Mouse (Mus musculus) embryonic facial prominence, embryonic 14.5 days (tissue): ENCODE results near the gene Fahd1. TPM values are rescaled to one million over a fixed set of nuclear protein-coding genes. Genes with fewer than 3 reads are reported as not detected.

Source experiments
- ATAC-seq: fragments of 200-750 bp; cut with Nextera tagmentation; 2 replicates; pipeline ENCODE4 v1.8.0; 2017; ENCODE audit warnings: low read depth, moderate number of reproducible peaks, moderate TSS enrichment
- DNase-seq: peaks from one replicate; pipeline ENCODE4 v3.0.0-alpha.2; 2015; ENCODE audit warnings: low spot score
- H3K27ac ChIP-seq: fragments of 300-500 bp; sonication (generic); replicated peaks from 2 replicates; pipeline ENCODE4 v1.5.1; 2014; ENCODE audit warnings: low read depth, mild to moderate bottlenecking, low read length, moderate library complexity
- H3K27me3 ChIP-seq: fragments of 300-500 bp; sonication (generic); replicated peaks from 2 replicates; pipeline ENCODE4 v1.6.1; 2014; ENCODE audit warnings: low read length; ENCODE audit not compliant: control insufficient read depth, insufficient read depth
- H3K36me3 ChIP-seq: fragments of 300-500 bp; sonication (generic); 2 replicates; pipeline ENCODE4 v1.6.1; 2014; ENCODE audit warnings: low read length, mixed read lengths; ENCODE audit not compliant: control insufficient read depth, insufficient read depth
- H3K4me1 ChIP-seq: fragments of 300-500 bp; sonication (generic); 2 replicates; pipeline ENCODE4 v1.6.1; 2014; ENCODE audit warnings: antibody characterized with exemption, low read length; ENCODE audit not compliant: control insufficient read depth, insufficient read depth
- H3K4me2 ChIP-seq: fragments of 300-500 bp; sonication (generic); 2 replicates; pipeline ENCODE4 v1.6.1; 2014; ENCODE audit warnings: low read depth, mild to moderate bottlenecking, low read length, moderate library complexity, mixed read lengths
- H3K4me3 ChIP-seq: fragments of 300-500 bp; sonication (generic); 2 replicates; pipeline ENCODE4 v1.5.1; 2014; ENCODE audit warnings: low read depth, mild to moderate bottlenecking, low read length
- H3K9ac ChIP-seq: fragments of 300-500 bp; sonication (generic); 2 replicates; pipeline ENCODE4 v1.6.1; 2014; ENCODE audit warnings: low read depth, mild to moderate bottlenecking, low read length, moderate library complexity, mixed read lengths
- H3K9me3 ChIP-seq: fragments of 300-500 bp; sonication (generic); 2 replicates; pipeline ENCODE4 v1.6.1; 2016; ENCODE audit warnings: low read length; ENCODE audit not compliant: control insufficient read depth
- WGBS: fragments of 180-500 bp; shearing (Covaris S2); extraction: QIAGEN DNeasy Blood & Tissue Kit; methylation state at CpG from one replicate; pipeline ENCODE4 v1.1.7; 2014; 5-methylcytosine and 5-hydroxymethylcytosine counted together
- polyA plus RNA-seq: library from polyadenylated mRNA; unstranded; fragments of >200 nt; fragmentation: Nextera tagmentation; extraction: Ambion mirVana; gene quantifications from 2 replicates; pipeline ENCODE4 v1.2.1, GENCODE M21; 2014

Fahd1 gene
- polyA plus RNA-seq, 1 experiment from 2014 or later = 16.2 TPM

DNA sequence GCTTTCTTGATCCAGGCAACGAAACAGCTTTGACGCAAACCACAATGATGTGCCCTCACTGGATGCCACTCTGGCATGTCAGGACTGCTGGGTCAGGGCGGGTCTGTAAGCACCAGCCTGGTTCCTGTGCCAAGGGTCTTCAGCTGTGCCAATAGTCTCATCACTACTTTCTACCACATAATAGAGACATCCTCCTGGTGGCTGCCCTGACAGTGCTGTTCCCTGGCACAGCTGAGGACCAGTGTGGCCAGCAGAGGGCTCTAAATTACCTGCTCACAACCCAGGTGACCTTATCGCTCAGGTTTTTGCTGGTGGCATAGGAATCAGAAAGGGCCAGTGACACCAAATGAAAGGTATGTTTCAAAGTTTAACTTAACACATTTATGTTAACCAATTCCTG is 9.0 kb downstream of the Fahd1 start:
- H3K9me3 ChIP-seq = no peaks in the 10 kb centered on the region
- H3K9ac ChIP-seq = no peak overlapping the region
- no peaks in the 10 kb centered on the region for H3K27me3 ChIP-seq
- DNase-seq = peak; percentile 6
- H3K36me3 ChIP-seq = no peaks in the 10 kb centered on the region
- ATAC-seq = no peak
- no peaks in the 10 kb centered on the region for H3K4me1 ChIP-seq
- WGBS = 48% methylated on average over 4 of the region's 4 CpGs
- no peak overlapping the region for H3K4me3 ChIP-seq
- H3K27ac ChIP-seq = no peak overlapping the region
- H3K4me2 ChIP-seq = no peak overlapping the region

DNA sequence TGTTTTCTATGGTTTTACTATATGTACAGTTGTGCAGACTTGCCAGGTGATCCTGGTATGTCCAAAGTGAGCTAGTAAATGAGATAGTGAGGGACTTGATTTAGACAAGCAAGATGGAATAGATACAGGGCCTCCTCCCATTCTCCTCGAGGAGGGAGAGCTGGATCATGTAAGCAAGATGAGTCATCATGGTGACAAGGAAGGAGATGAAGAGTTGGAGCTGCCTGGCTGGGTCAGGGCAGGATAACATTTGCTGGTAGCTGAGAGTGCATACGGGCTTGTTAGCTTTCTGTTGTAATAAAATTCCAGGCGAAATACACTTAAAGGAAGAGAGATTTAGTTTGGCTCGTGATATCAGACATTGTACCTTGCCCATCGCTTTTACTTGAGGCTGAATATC is 9.8 kb downstream of the Fahd1 start:
- WGBS = 62% methylated on average over 5 of the region's 5 CpGs
- Histone ChIP-seq H3K36me3 (no peaks in the 10 kb centered on the region), H3K27me3 (no peaks in the 10 kb centered on the region), H3K4me1 (no peaks in the 10 kb centered on the region), H3K4me2 (no peak overlapping the region), H3K4me3 (no peak overlapping the region), H3K9ac (no peak overlapping the region), H3K27ac (no peak overlapping the region), H3K9me3 (no peaks in the 10 kb centered on the region)
- DNase-seq (no peak), ATAC-seq (no peak)

DNA sequence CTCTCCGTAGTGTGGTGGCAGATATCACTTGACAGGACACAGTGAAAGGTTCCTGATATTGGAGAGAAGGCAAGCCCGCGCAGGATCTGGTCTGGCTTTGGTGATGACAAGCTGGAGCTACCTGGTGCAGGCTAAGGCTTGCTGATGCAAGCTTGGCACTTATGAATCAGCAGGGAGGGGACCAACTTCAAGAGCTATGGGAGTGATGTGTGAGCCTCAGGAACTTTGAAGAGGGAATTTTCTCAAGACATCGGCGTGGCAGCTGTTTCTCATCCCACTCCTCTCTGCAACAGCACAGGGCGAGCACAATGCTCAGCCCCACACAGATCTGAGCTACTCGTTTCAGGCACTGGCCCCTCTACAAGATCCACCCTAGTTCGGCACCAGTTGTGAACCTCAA is 10.3 kb downstream of the Fahd1 start, which contains the start of gene Hagh:
Gene Hagh (plus strand): TSS at position 302 of the 400 bp plus-strand sequence.
- Histone ChIP-seq H3K4me3 (no peak within 1 kb of the TSS), H3K4me2 (no peak within 1 kb of the TSS), H3K4me1 (no peaks in the 10 kb centered on the region), H3K27ac (no peak within 1 kb of the TSS), H3K9ac (no peak within 1 kb of the TSS), H3K9me3 (no peaks in the 10 kb centered on the region), H3K36me3 (no peaks in the 10 kb centered on the region), H3K27me3 (no peaks in the 10 kb centered on the region)
- ATAC-seq (peak; percentile 47; the same call in 1 of the 2 replicates), DNase-seq (peak; percentile 50)
- 60% methylated on average over 8 of the region's 8 CpGs for WGBS

DNA sequence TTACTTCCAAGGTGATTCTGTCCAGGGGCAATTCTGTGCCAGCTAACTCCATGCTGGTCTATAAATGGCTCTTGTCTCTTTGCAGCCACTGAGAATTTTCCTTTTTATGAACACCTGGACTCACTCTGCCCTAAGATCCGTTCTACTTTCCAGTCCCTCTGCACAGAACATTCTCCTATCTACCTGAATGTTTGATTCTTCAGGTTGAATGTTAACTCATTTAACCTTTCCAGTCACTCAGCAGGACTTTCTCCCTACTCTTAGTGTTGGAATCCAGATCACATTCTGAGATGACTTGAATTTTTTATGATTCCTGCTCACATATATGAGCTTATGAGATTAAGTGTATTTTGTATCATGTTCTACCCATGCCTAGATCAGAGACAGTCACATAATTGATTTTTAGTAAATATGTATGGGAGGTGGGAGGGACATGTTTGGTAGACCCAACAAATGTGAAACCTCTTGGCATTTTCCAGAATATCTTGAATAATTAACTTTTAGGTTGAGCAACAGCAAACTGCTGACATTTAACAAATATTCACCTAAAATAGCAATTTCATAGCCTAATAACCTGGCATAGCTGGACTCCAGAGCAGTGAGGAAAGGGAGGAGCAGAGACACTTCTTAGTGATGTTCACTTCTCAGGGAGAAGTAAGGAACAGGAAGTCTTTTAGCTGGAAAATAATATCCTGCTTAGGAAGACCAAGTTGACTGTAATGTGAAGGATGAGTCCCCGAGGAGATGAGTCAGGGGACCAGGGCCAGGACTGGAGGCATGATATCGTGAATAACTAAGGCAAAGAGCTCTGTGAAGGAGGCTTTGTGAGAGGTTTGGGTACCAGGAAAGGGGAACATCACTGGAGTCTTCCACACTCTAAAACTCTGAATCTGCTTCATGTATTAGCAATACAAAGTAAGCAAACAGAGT is 28.5 kb downstream of the Fahd1 start:
- no peaks in the 10 kb centered on the region for H3K36me3 ChIP-seq
- no peaks in the 10 kb centered on the region for H3K4me1 ChIP-seq
- no peak overlapping the region for H3K4me2 ChIP-seq
- no peaks in the 10 kb centered on the region for H3K9me3 ChIP-seq
- no peak for ATAC-seq
- peaks cover 4% of the 10 kb centered on the region; the same call in 1 of the 2 replicates for H3K27me3 ChIP-seq
- H3K27ac ChIP-seq = no peak overlapping the region
- H3K9ac ChIP-seq = no peak overlapping the region
- WGBS = 41% methylated on average over 3 of the region's 3 CpGs
- H3K4me3 ChIP-seq = no peak overlapping the region
- DNase-seq = no peak

GRCm38 (mm10) chr17:24819469-24819868 is 30.7 kb downstream of the Fahd1 start:
- Histone ChIP-seq H3K4me1 (no peaks in the 10 kb centered on the region), H3K27ac (no peak overlapping the region), H3K36me3 (no peaks in the 10 kb centered on the region), H3K27me3 (no peaks in the 10 kb centered on the region; the same call in 1 of the 2 replicates), H3K9ac (no peak overlapping the region), H3K4me3 (no peak overlapping the region), H3K4me2 (no peak overlapping the region), H3K9me3 (no peaks in the 10 kb centered on the region)
- DNase-seq (no peak), ATAC-seq (no peak)
- 61% methylated on average over 2 of the region's 2 CpGs for WGBS

DNA sequence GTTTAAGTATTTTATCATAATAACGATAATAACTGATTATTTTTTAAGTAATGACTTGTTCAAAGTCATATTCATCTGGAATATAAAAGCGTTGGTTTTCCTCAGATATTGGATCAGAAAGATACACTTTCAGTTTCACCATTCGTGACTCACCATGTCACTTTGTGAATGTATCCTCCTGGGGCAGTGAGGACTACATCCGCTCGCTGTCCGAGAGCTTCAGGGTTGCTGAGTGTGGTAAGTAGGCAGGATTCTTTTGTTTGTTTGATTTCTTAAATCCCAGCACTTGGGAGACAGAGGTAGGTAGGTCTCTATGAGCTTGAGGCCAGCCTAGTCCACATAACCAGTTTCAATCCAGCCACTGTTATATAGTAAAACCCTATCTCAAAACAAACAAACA is 32.0 kb downstream of the Fahd1 start:
- no peaks in the 10 kb centered on the region for H3K36me3 ChIP-seq
- H3K27me3 ChIP-seq = no peaks in the 10 kb centered on the region; the same call in 1 of the 2 replicates
- no peak for DNase-seq
- no peak overlapping the region for H3K4me2 ChIP-seq
- no peak overlapping the region for H3K27ac ChIP-seq
- H3K9ac ChIP-seq = no peak overlapping the region; the same call in 1 of the 2 replicates
- no peaks in the 10 kb centered on the region for H3K9me3 ChIP-seq
- ATAC-seq = no peak
- no peak overlapping the region for H3K4me3 ChIP-seq
- no peaks in the 10 kb centered on the region for H3K4me1 ChIP-seq
- 45% methylated on average over 6 of the region's 6 CpGs for WGBS

- peak; percentile 34 for DNase-seq
- Histone ChIP-seq H3K4me2 (no peak overlapping the region), H3K27ac (no peak overlapping the region), H3K36me3 (no peaks in the 10 kb centered on the region), H3K9ac (no peak overlapping the region), H3K27me3 (no peaks in the 10 kb centered on the region; the same call in 1 of the 2 replicates), H3K9me3 (no peaks in the 10 kb centered on the region), H3K4me1 (no peaks in the 10 kb centered on the region), H3K4me3 (no peak overlapping the region)
- ATAC-seq = no peak
- 27% methylated on average over 1 of the region's 1 CpGs for WGBS
These were observed 32.7 kb downstream of the Fahd1 start for GRCm38 (mm10) chr17:24817503-24817902.

DNA sequence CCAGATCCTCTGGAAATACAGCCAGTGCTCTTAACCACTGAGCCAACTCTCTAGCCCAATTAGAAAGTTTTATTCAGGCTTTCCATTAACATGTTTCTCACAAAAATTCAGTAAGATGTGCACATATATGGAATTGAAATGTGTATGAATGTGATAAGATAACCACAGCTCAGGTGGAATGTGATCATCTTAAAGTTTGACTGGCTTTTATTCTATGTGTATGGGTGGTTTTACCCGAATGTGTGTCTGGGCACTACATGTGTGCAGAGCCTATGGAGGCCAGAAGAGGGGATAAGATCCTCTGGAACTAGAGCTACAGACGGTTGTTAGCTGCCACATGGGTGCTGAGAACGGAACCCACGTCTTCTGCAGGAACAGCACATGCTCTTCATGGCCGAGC is 34.9 kb downstream of the Fahd1 start:
- Histone ChIP-seq H3K36me3 (no peaks in the 10 kb centered on the region), H3K27me3 (no peaks in the 10 kb centered on the region), H3K9ac (no peak overlapping the region), H3K4me3 (no peak overlapping the region), H3K4me1 (no peaks in the 10 kb centered on the region), H3K27ac (no peak overlapping the region), H3K4me2 (no peak overlapping the region), H3K9me3 (no peaks in the 10 kb centered on the region)
- ATAC-seq (no peak), DNase-seq (no peak)
- WGBS = 79% methylated on average over 5 of the region's 5 CpGs

DNA sequence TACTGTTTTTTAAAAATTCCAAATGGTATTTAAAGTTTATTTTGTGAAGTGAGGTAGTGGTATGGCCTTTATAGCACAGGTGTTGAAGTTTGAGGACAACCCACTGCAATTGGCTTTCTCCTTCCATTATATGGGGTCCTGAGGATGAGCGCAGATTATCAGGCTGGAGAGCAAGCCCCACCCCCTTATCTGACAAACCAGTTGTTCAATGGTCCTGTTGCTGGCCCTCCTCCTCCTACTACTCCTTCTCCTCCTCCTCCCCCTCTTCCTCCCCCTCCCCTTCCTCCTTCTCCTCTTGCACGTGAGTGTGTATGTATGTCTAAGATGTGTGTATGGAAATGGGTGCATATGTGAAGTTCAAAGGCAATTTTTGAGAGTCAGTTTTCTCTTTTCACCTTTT is 37.9 kb downstream of the Fahd1 start:
- H3K27ac ChIP-seq = no peak overlapping the region
- H3K4me3 ChIP-seq = no peak overlapping the region
- DNase-seq (no peak), ATAC-seq (no peak)
- H3K9me3 ChIP-seq = no peaks in the 10 kb centered on the region
- H3K4me2 ChIP-seq = no peak overlapping the region
- H3K27me3 ChIP-seq = peaks cover under 1% of the 10 kb centered on the region
- no peak overlapping the region for H3K9ac ChIP-seq
- H3K36me3 ChIP-seq = no peaks in the 10 kb centered on the region
- WGBS = 32% methylated on average over 2 of the region's 2 CpGs
- no peaks in the 10 kb centered on the region for H3K4me1 ChIP-seq
